Mouse (Mus musculus) neural tube, embryonic 15.5 days (tissue): ENCODE data around the gene 2900026A02Rik. TPM values are rescaled to one million over a fixed set of nuclear protein-coding genes. Genes with fewer than 3 reads are reported as not detected.
"Not testable (repeated sequence)": the region's sequence is repeated elsewhere in the genome, so short reads cannot be mapped to it uniquely, and the experiment has no call there.

Source experiments
- ATAC-seq: fragments of 200-750 bp; cut with Nextera tagmentation; 2 replicates; pipeline ENCODE4 v1.8.0; 2017; ENCODE audit warnings: mild to moderate bottlenecking, moderate TSS enrichment, moderate library complexity; ENCODE audit not compliant: low FRiP score
- H3K27ac ChIP-seq: fragments of 300-500 bp; sonication (generic); replicated peaks from 2 replicates; pipeline ENCODE4 v1.5.1; 2015; ENCODE audit warnings: mild to moderate bottlenecking, inconsistent platforms
- H3K27me3 ChIP-seq: fragments of 300-500 bp; sonication (generic); replicated peaks from 2 replicates; pipeline ENCODE4 v1.6.1; 2015; ENCODE audit warnings: inconsistent platforms
- H3K36me3 ChIP-seq: fragments of 300-500 bp; sonication (generic); 2 replicates; pipeline ENCODE4 v1.6.1; 2015; ENCODE audit warnings: inconsistent platforms
- H3K4me1 ChIP-seq: fragments of 300-500 bp; sonication (generic); 2 replicates; pipeline ENCODE4 v1.6.1; 2015; ENCODE audit warnings: inconsistent platforms
- H3K4me2 ChIP-seq: fragments of 300-500 bp; sonication (generic); 2 replicates; pipeline ENCODE4 v1.6.1; 2015; ENCODE audit warnings: inconsistent platforms, mild to moderate bottlenecking, moderate library complexity
- H3K4me3 ChIP-seq: fragments of 300-500 bp; sonication (generic); replicated peaks from 2 replicates; pipeline ENCODE4 v1.5.1; 2015; ENCODE audit warnings: mild to moderate bottlenecking, inconsistent platforms
- H3K9ac ChIP-seq: fragments of 300-500 bp; sonication (generic); replicated peaks from 2 replicates; pipeline ENCODE4 v1.6.1; 2015; ENCODE audit warnings: mild to moderate bottlenecking, inconsistent platforms
- H3K9me3 ChIP-seq: fragments of 300-500 bp; sonication (generic); replicated peaks from 2 replicates; pipeline ENCODE4 v1.6.1; 2016; ENCODE audit warnings: inconsistent platforms
- WGBS: fragments of 180-500 bp; shearing (Covaris S2); methylation state at CpG from one replicate; pipeline ENCODE4 v1.1.7; 2015; ENCODE audit warnings: mixed read lengths; 5-methylcytosine and 5-hydroxymethylcytosine counted together
- polyA plus RNA-seq: library from polyadenylated mRNA; unstranded; fragments of >200 nt; fragmentation: Nextera tagmentation; extraction: Ambion mirVana; gene quantifications from 2 replicates; pipeline ENCODE4 v1.2.1, GENCODE M21; 2015

2900026A02Rik gene
- polyA plus RNA-seq, 1 experiment from 2014 or later: 3.0 TPM

GRCm38 (mm10) chr5:113114264-113115225 is 106.5 kb downstream of the 2900026A02Rik start:
- Histone ChIP-seq H3K4me2 (no peak overlapping the region), H3K27ac (no peak overlapping the region)
- WGBS: 43% methylated on average over 20 of the region's 20 CpGs

GRCm38 (mm10) chr5:113113120-113113519 is 107.9 kb downstream of the 2900026A02Rik start:
- Histone ChIP-seq H3K36me3 (no peaks in the 10 kb centered on the region), H3K9ac (no peak overlapping the region), H3K4me1 (peaks cover 32% of the 10 kb centered on the region), H3K27me3 (no peaks in the 10 kb centered on the region), H3K27ac (no peak overlapping the region), H3K9me3 (no peaks in the 10 kb centered on the region), H3K4me3 (no peak overlapping the region), H3K4me2 (no peak overlapping the region)
- ATAC-seq: no peak
- WGBS: 46% methylated on average over 5 of the region's 5 CpGs

More at GRCm38 (mm10) chr5:113114264-113115225, 106.5 kb downstream of the 2900026A02Rik start:
- ATAC-seq: no peak
- Histone ChIP-seq H3K36me3 (no peaks in the 10 kb centered on the region), H3K27me3 (no peaks in the 10 kb centered on the region), H3K9me3 (no peaks in the 10 kb centered on the region), H3K4me3 (no peak overlapping the region), H3K4me1 (peaks cover 37% of the 10 kb centered on the region), H3K9ac (no peak overlapping the region)

GRCm38 (mm10) chr5:113111336-113111735 is 109.7 kb downstream of the 2900026A02Rik start:
- H3K27me3 ChIP-seq: no peaks in the 10 kb centered on the region
- no peak overlapping the region for H3K9ac ChIP-seq
- ATAC-seq: no peak; the same call in 1 of the 2 replicates
- H3K4me1 ChIP-seq: peaks cover 26% of the 10 kb centered on the region
- WGBS: 9% methylated on average over 4 of the region's 4 CpGs
- H3K36me3 ChIP-seq: no peaks in the 10 kb centered on the region
- H3K27ac ChIP-seq: no peak overlapping the region
- no peaks in the 10 kb centered on the region for H3K9me3 ChIP-seq
- no peak overlapping the region for H3K4me3 ChIP-seq
- no peak overlapping the region for H3K4me2 ChIP-seq

GRCm38 (mm10) chr5:113110929-113111328 is 110.1 kb downstream of the 2900026A02Rik start:
- no peaks in the 10 kb centered on the region for H3K27me3 ChIP-seq
- no peak overlapping the region for H3K9ac ChIP-seq
- no peak overlapping the region for H3K4me2 ChIP-seq
- whole genome bisulfite sequencing: 14% methylated on average over 1 of the region's 1 CpGs
- H3K9me3 ChIP-seq: no peaks in the 10 kb centered on the region
- H3K4me3 ChIP-seq: no peak overlapping the region
- peak; percentile 32; the same call in 1 of the 2 replicates for ATAC-seq
- H3K36me3 ChIP-seq: no peaks in the 10 kb centered on the region
- peaks cover 23% of the 10 kb centered on the region for H3K4me1 ChIP-seq
- peak overlapping the region; percentile 70 for H3K27ac ChIP-seq

GRCm38 (mm10) chr5:113109651-113110050 is 111.4 kb downstream of the 2900026A02Rik start:
- not testable (repeated sequence) for ATAC-seq, H3K9ac ChIP-seq, H3K4me3 ChIP-seq, H3K4me2 ChIP-seq, H3K9me3 ChIP-seq, H3K27me3 ChIP-seq, H3K36me3 ChIP-seq, H3K27ac ChIP-seq
- H3K4me1 ChIP-seq: peaks cover 21% of the 10 kb centered on the region
- WGBS: 96% methylated on average over 2 of the region's 2 CpGs

- ATAC-seq: no peak
- no peak overlapping the region for H3K4me3 ChIP-seq
- WGBS: 81% methylated on average over 11 of the region's 11 CpGs
- H3K9me3 ChIP-seq: no peaks in the 10 kb centered on the region
- H3K4me1 ChIP-seq: peaks cover 14% of the 10 kb centered on the region
- no peaks in the 10 kb centered on the region for H3K27me3 ChIP-seq
- no peak overlapping the region for H3K9ac ChIP-seq
- no peak overlapping the region; the same call in 1 of the 2 replicates for H3K27ac ChIP-seq
- H3K36me3 ChIP-seq: no peaks in the 10 kb centered on the region
- no peak overlapping the region for H3K4me2 ChIP-seq
These were observed 112.8 kb downstream of the 2900026A02Rik start for GRCm38 (mm10) chr5:113108165-113108764.

- ATAC-seq: no peak
- H3K4me3 ChIP-seq: no peak overlapping the region
- no peak overlapping the region for H3K9ac ChIP-seq
- no peaks in the 10 kb centered on the region for H3K27me3 ChIP-seq
- 47% methylated on average over 2 of the region's 3 CpGs for WGBS
- H3K36me3 ChIP-seq: no peaks in the 10 kb centered on the region
- H3K4me2 ChIP-seq: no peak overlapping the region
- H3K27ac ChIP-seq: no peak overlapping the region; the same call in 1 of the 2 replicates
- H3K9me3 ChIP-seq: no peaks in the 10 kb centered on the region
- H3K4me1 ChIP-seq: peaks cover 16% of the 10 kb centered on the region
These were observed 113.3 kb downstream of the 2900026A02Rik start for GRCm38 (mm10) chr5:113107709-113108108.

GRCm38 (mm10) chr5:113106594-113106993 is 114.4 kb downstream of the 2900026A02Rik start:
- no peaks in the 10 kb centered on the region for H3K27me3 ChIP-seq
- H3K36me3 ChIP-seq: no peaks in the 10 kb centered on the region
- ATAC-seq: no peak
- H3K4me2 ChIP-seq: no peak overlapping the region
- no peak overlapping the region for H3K9ac ChIP-seq
- 83% methylated on average over 7 of the region's 7 CpGs for WGBS
- no peak overlapping the region for H3K4me3 ChIP-seq
- H3K9me3 ChIP-seq: no peaks in the 10 kb centered on the region
- peaks cover 20% of the 10 kb centered on the region for H3K4me1 ChIP-seq
- H3K27ac ChIP-seq: no peak overlapping the region

GRCm38 (mm10) chr5:113105481-113105880 is 115.6 kb downstream of the 2900026A02Rik start:
- ATAC-seq: no peak
- WGBS: 84% methylated on average over 4 of the region's 4 CpGs
- Histone ChIP-seq H3K4me3 (no peak overlapping the region), H3K4me1 (peaks cover 10% of the 10 kb centered on the region), H3K36me3 (no peaks in the 10 kb centered on the region), H3K27me3 (no peaks in the 10 kb centered on the region), H3K4me2 (no peak overlapping the region), H3K9ac (no peak overlapping the region), H3K9me3 (no peaks in the 10 kb centered on the region), H3K27ac (no peak overlapping the region)

GRCm38 (mm10) chr5:113105035-113105434 is 116.0 kb downstream of the 2900026A02Rik start:
- H3K9ac ChIP-seq: no peak overlapping the region
- no peak overlapping the region for H3K4me2 ChIP-seq
- no peak overlapping the region for H3K4me3 ChIP-seq
- WGBS: 77% methylated on average over 9 of the region's 9 CpGs
- no peak for ATAC-seq
- H3K36me3 ChIP-seq: no peaks in the 10 kb centered on the region
- H3K27me3 ChIP-seq: no peaks in the 10 kb centered on the region
- no peak overlapping the region for H3K27ac ChIP-seq
- H3K9me3 ChIP-seq: no peaks in the 10 kb centered on the region
- H3K4me1 ChIP-seq: peaks cover 10% of the 10 kb centered on the region

GRCm38 (mm10) chr5:113102455-113102854 is 118.6 kb downstream of the 2900026A02Rik start:
- H3K36me3 ChIP-seq: no peaks in the 10 kb centered on the region
- H3K4me1 ChIP-seq: peaks cover 10% of the 10 kb centered on the region
- no peaks in the 10 kb centered on the region for H3K9me3 ChIP-seq
- no peak for ATAC-seq
- H3K9ac ChIP-seq: no peak overlapping the region
- H3K27ac ChIP-seq: no peak overlapping the region
- no peak overlapping the region for H3K4me3 ChIP-seq
- no peak overlapping the region for H3K4me2 ChIP-seq
- no peaks in the 10 kb centered on the region for H3K27me3 ChIP-seq
- WGBS: 26% methylated on average over 7 of the region's 7 CpGs

- no peak overlapping the region for H3K4me2 ChIP-seq
- no peak for ATAC-seq
- H3K4me3 ChIP-seq: no peak overlapping the region
- H3K27ac ChIP-seq: no peak overlapping the region
- H3K4me1 ChIP-seq: peaks cover 10% of the 10 kb centered on the region
- H3K9me3 ChIP-seq: no peaks in the 10 kb centered on the region
- H3K27me3 ChIP-seq: no peaks in the 10 kb centered on the region
- H3K9ac ChIP-seq: no peak overlapping the region
- WGBS: 90% methylated on average over 10 of the region's 10 CpGs
- H3K36me3 ChIP-seq: no peaks in the 10 kb centered on the region; the same call in 1 of the 2 replicates
These were observed 119.6 kb downstream of the 2900026A02Rik start for GRCm38 (mm10) chr5:113101457-113101856.
